Mouse (Mus musculus) kidney, postnatal 0 days (tissue): ENCODE measurements at regions not wholly inside any gene's neighbourhood (a gene's known extent, or its start where the extent isn't known, plus 50 kb on each side); places are given as distances from the start of the nearest gene placed in this dataset.

ENCODE experiments used
- ATAC-seq: fragments of 200-750 bp; cut with Nextera tagmentation; replicated peaks from 2 replicates; pipeline ENCODE4 v1.8.0; 2017; ENCODE audit warnings: low read depth, moderate number of reproducible peaks, moderate TSS enrichment, moderate library complexity; ENCODE audit not compliant: low FRiP score
- DNase-seq: peaks from one replicate; pipeline ENCODE4 v3.0.0-alpha.2; 2016; ENCODE audit warnings: low spot score
- H3K27ac ChIP-seq: fragments of 300-500 bp; sonication (generic); 2 replicates; pipeline ENCODE4 v1.5.1; 2014; ENCODE audit warnings: mild to moderate bottlenecking
- H3K27me3 ChIP-seq: fragments of 300-500 bp; sonication (generic); 2 replicates; pipeline ENCODE4 v1.6.1; 2014; ENCODE audit warnings: low read length, mixed read lengths; ENCODE audit not compliant: insufficient read depth
- H3K36me3 ChIP-seq: fragments of 300-500 bp; sonication (generic); 2 replicates; pipeline ENCODE4 v1.6.1; 2014; ENCODE audit warnings: low read length, mixed read lengths; ENCODE audit not compliant: insufficient read depth
- H3K4me1 ChIP-seq: fragments of 300-500 bp; sonication (generic); replicated peaks from 2 replicates; pipeline ENCODE4 v1.6.1; 2014; ENCODE audit warnings: antibody characterized with exemption, low read length, mixed read lengths; ENCODE audit not compliant: insufficient read depth
- H3K4me2 ChIP-seq: fragments of 300-500 bp; sonication (generic); 2 replicates; pipeline ENCODE4 v1.6.1; 2014; ENCODE audit warnings: mild to moderate bottlenecking, low read length, moderate library complexity, mixed read lengths
- H3K4me3 ChIP-seq: fragments of 300-500 bp; sonication (generic); replicated peaks from 2 replicates; pipeline ENCODE4 v1.5.1; 2014; ENCODE audit warnings: low read depth, low read length
- H3K9ac ChIP-seq: fragments of 300-500 bp; sonication (generic); 2 replicates; pipeline ENCODE4 v1.6.1; 2014; ENCODE audit warnings: low read depth, low read length
- H3K9me3 ChIP-seq: fragments of 300-500 bp; sonication (generic); replicated peaks from 2 replicates; pipeline ENCODE4 v1.6.1; 2016; ENCODE audit warnings: low read length, inconsistent platforms, mixed read lengths
- CTCF ChIP-seq: IDR thresholded peaks from 2 replicates; pipeline ENCODE4 v1.5.1; 2016; ENCODE audit warnings: antibody characterized with exemption, low read depth, mild to moderate bottlenecking, moderate library complexity
- WGBS: fragments of 180-500 bp; shearing (Covaris S2); extraction: QIAGEN DNeasy Blood & Tissue Kit; methylation state at CpG from one replicate; pipeline ENCODE4 v1.1.7; 2014; 5-methylcytosine and 5-hydroxymethylcytosine counted together

GRCm38 (mm10) chrX:139392777-139393176 lies 59.3 kb downstream of the Trap1a start:
- Histone ChIP-seq H3K4me3 (no peak overlapping the region), H3K9ac (no peak overlapping the region), H3K27ac (no peak overlapping the region), H3K9me3 (no peaks in the 10 kb centered on the region), H3K4me2 (no peak overlapping the region), H3K27me3 (no peaks in the 10 kb centered on the region), H3K36me3 (no peaks in the 10 kb centered on the region), H3K4me1 (no peaks in the 10 kb centered on the region)
- TF ChIP-seq CTCF: no peak
- WGBS: 66% methylated on average over 3 of the region's 3 CpGs
- DNase-seq (no peak), ATAC-seq (no peak)

- Histone ChIP-seq H3K27me3 (no peaks in the 10 kb centered on the region), H3K9me3 (no peaks in the 10 kb centered on the region), H3K4me3 (no peak overlapping the region), H3K27ac (no peak overlapping the region), H3K4me1 (no peaks in the 10 kb centered on the region), H3K36me3 (no peaks in the 10 kb centered on the region), H3K4me2 (no peak overlapping the region), H3K9ac (no peak overlapping the region)
- ATAC-seq: no peak
- 64% methylated on average over 6 of the region's 6 CpGs for WGBS
- TF ChIP-seq CTCF: peak; percentile 79
- DNase-seq: peak; percentile 53
Measured at GRCm38 (mm10) chrX:139416701-139417100, 63.5 kb upstream of the D330045A20Rik start.

GRCm38 (mm10) chrX:139419867-139420266 lies 60.3 kb upstream of the D330045A20Rik start:
- Histone ChIP-seq H3K27ac (no peak overlapping the region), H3K9ac (no peak overlapping the region), H3K36me3 (no peaks in the 10 kb centered on the region), H3K4me2 (no peak overlapping the region), H3K27me3 (no peaks in the 10 kb centered on the region), H3K4me1 (no peaks in the 10 kb centered on the region), H3K4me3 (no peak overlapping the region), H3K9me3 (no peaks in the 10 kb centered on the region)
- WGBS: 55% methylated on average over 6 of the region's 6 CpGs
- DNase-seq (peak; percentile 12), ATAC-seq (peak; percentile 61; the same call in 1 of the 2 replicates)
- TF ChIP-seq CTCF: no peak

GRCm38 (mm10) chrX:139424307-139424706 lies 55.9 kb upstream of the D330045A20Rik start:
- H3K9ac ChIP-seq: no peak overlapping the region
- peak; percentile 55 for TF ChIP-seq CTCF
- no peak overlapping the region for H3K27ac ChIP-seq
- no peaks in the 10 kb centered on the region for H3K36me3 ChIP-seq
- H3K27me3 ChIP-seq: no peaks in the 10 kb centered on the region
- H3K9me3 ChIP-seq: no peaks in the 10 kb centered on the region
- no peak overlapping the region for H3K4me2 ChIP-seq
- ATAC-seq: no peak
- WGBS: 91% methylated on average over 1 of the region's 1 CpGs
- H3K4me1 ChIP-seq: no peaks in the 10 kb centered on the region
- no peak overlapping the region for H3K4me3 ChIP-seq
- DNase-seq: no peak
